Mouse (Mus musculus): ENCODE measurements around the gene BC037034. TPM values are rescaled to one million over a fixed set of nuclear protein-coding genes. Genes with fewer than 3 reads are reported as not detected.
A peak's percentile ranks its signal among the peaks of the same experiment; 100 is the strongest.

The BC037034 gene
- total and polyA plus RNA-seq, 3 experiments = 4.5 to 15.4 (median 11.2) TPM

GRCm38 (mm10) chr5:138256094-138256467 lies 7.8 kb downstream of the BC037034 start:
- in situ Hi-C loops (cut with MboI; ENCODE audit: low pct_ligation_motif_present, low pct_unique_long_range_greater_than_20kb, low sequenced_read_pairs) (no loop called here), dilution Hi-C loops (cut with MboI; ENCODE audit: extremely low pct_ligation_motif_present, extremely low pct_unique_long_range_greater_than_20kb, low sequenced_read_pairs) (no loop called here)
- no peak for DNase-seq (ENCODE audit: extremely low read depth)
- H3K4me2 ChIP-seq (ENCODE audit: insufficient read depth, low read depth, poor library complexity, severe bottlenecking) = peak overlapping the region; percentile 84
- H3K36me3 ChIP-seq (replicated peaks in 1 of 2; ENCODE audit: control insufficient read depth in 1 of 2, insufficient read depth in 1 of 2, low read length in 1 of 2) = peaks cover 29 to 41% of the 10 kb centered on the region in 2 experiments
- H3K27ac ChIP-seq (ENCODE audit: insufficient read depth, low read depth) = peak overlapping the region; percentile 12; the same call in 1 of the 2 replicates
- H3K4me3 ChIP-seq (replicated peaks in 1 of 3; ENCODE audit: low read depth in 2 of 3, low read length in 2 of 3, poor library complexity in 1 of 3) = peak overlapping the region; percentile 64 to 88 (median 81)
- H3K9ac ChIP-seq (ENCODE audit: insufficient read depth, low read depth) = peak overlapping the region; percentile 61
- H3K79me2 ChIP-seq (replicated peaks; ENCODE audit: control insufficient read depth, extremely low read depth, insufficient read depth, poor library complexity, severe bottlenecking) = no peaks in the 10 kb centered on the region
- TF ChIP-seq ZNF384 (IDR thresholded peaks at IDR 0.05; ENCODE audit: low read depth, low read length) = no peak
- TF ChIP-seq CHD1 (IDR thresholded peaks at IDR 0.05; ENCODE audit: low read depth, low read length) = no peak
- no peak for TF ChIP-seq HCFC1 (IDR thresholded peaks at IDR 0.05; ENCODE audit: low read depth, low read length)
- TF ChIP-seq ZMIZ1 (IDR thresholded peaks at IDR 0.05; ENCODE audit: low read depth, low read length) = no peak
- TF ChIP-seq MAFK (IDR thresholded peaks at IDR 0.05; ENCODE audit: insufficient replicate concordance, low read length) = no peak
- TF ChIP-seq E2F4 (IDR thresholded peaks at IDR 0.05; ENCODE audit: insufficient replicate concordance, low read depth, low read length) = no peak
- TF ChIP-seq USF2 (conservative IDR thresholded peaks at IDR 0.05; ENCODE audit: low read depth, low read length) = no peak
- no peak for TF ChIP-seq MAZ (IDR thresholded peaks at IDR 0.05; ENCODE audit: low read depth, low read length)
- TF ChIP-seq ELF1 (IDR thresholded peaks at IDR 0.05; ENCODE audit: low read depth, low read length) = no peak
- no peak for TF ChIP-seq ZC3H11A (IDR thresholded peaks at IDR 0.05; ENCODE audit: low read depth, low read length)
- TF ChIP-seq RAD21 (IDR thresholded peaks at IDR 0.05; ENCODE audit: low read depth, low read length) = no peak
- no peak for TF ChIP-seq CTCF (conservative IDR thresholded peaks at IDR 0.05 in 1 of 2, IDR thresholded peaks at IDR 0.05 in 1 of 2; ENCODE audit: low read depth in 2 of 2, low read length in 2 of 2)
- TF ChIP-seq PAX5 (IDR thresholded peaks at IDR 0.05; ENCODE audit: low read length) = no peak
- peaks cover 2% of the 10 kb centered on the region for H3K9me3 ChIP-seq (replicated peaks; ENCODE audit: low read length)
- H3K4me1 ChIP-seq (ENCODE audit: control insufficient read depth in 1 of 2, insufficient read depth in 2 of 2) = peaks cover 7 to 45% of the 10 kb centered on the region in 2 experiments; a peak in 3 of 4 replicates
- H3K27me3 ChIP-seq (replicated peaks) = no peaks in the 10 kb centered on the region

- Histone ChIP-seq H3K4me1 (ENCODE audit: control insufficient read depth in 1 of 2, insufficient read depth in 2 of 2) (peaks cover 7 to 45% of the 10 kb centered on the region in 2 experiments; a peak in 3 of 4 replicates), H3K9me3 (replicated peaks; ENCODE audit: low read length) (peaks cover 2% of the 10 kb centered on the region), H3K4me2 (ENCODE audit: insufficient read depth, low read depth, poor library complexity, severe bottlenecking) (peak within 1 kb of the TSS; percentile 98), H3K79me2 (replicated peaks; ENCODE audit: control insufficient read depth, extremely low read depth, insufficient read depth, poor library complexity, severe bottlenecking) (no peaks in the 10 kb centered on the region), H3K4me3 (replicated peaks in 1 of 3; ENCODE audit: low read depth in 2 of 3, low read length in 2 of 3, poor library complexity in 1 of 3) (peak within 1 kb of the TSS; percentile 64 to 88 (median 81)), H3K36me3 (replicated peaks in 1 of 2; ENCODE audit: control insufficient read depth in 1 of 2, insufficient read depth in 1 of 2, low read length in 1 of 2) (peaks cover 23 to 36% of the 10 kb centered on the region in 2 experiments), H3K9ac (ENCODE audit: insufficient read depth, low read depth) (peak within 1 kb of the TSS; percentile 77), H3K27ac (ENCODE audit: insufficient read depth, low read depth) (peak within 1 kb of the TSS; percentile 23; the same call in 1 of the 2 replicates), H3K27me3 (replicated peaks) (no peaks in the 10 kb centered on the region)
- dilution Hi-C loops (cut with MboI; ENCODE audit: extremely low pct_ligation_motif_present, extremely low pct_unique_long_range_greater_than_20kb, low sequenced_read_pairs) (no loop called here), in situ Hi-C loops (cut with MboI; ENCODE audit: low pct_ligation_motif_present, low pct_unique_long_range_greater_than_20kb, low sequenced_read_pairs) (no loop called here)
- DNase-seq (ENCODE audit: extremely low read depth) = peak; percentile 97
- TF ChIP-seq TBP (conservative IDR thresholded peaks at IDR 0.05; ENCODE audit: low read depth, low read length) (peak; percentile 80), PAX5 (IDR thresholded peaks at IDR 0.05; ENCODE audit: low read length) (no peak), ZC3H11A (IDR thresholded peaks at IDR 0.05; ENCODE audit: low read depth, low read length) (no peak), CHD2 (IDR thresholded peaks at IDR 0.05; ENCODE audit: low read length) (peak; percentile 93), ETS1 (conservative IDR thresholded peaks at IDR 0.05; ENCODE audit: low read depth, low read length) (peak; percentile 90), ZKSCAN1 (IDR thresholded peaks at IDR 0.05; ENCODE audit: borderline replicate concordance, low read depth, low read length) (no peak), MEF2A (IDR thresholded peaks at IDR 0.05; ENCODE audit: borderline replicate concordance, low read depth, low read length) (no peak; the same call in 1 of the 2 replicates), JUND (conservative IDR thresholded peaks at IDR 0.05; ENCODE audit: low read depth, low read length) (no peak), BHLHE40 (IDR thresholded peaks at IDR 0.05; ENCODE audit: low read depth, low read length) (peak; percentile 94), UBTF (IDR thresholded peaks at IDR 0.05; ENCODE audit: low read depth, low read length) (no peak), E2F4 (IDR thresholded peaks at IDR 0.05; ENCODE audit: insufficient replicate concordance, low read depth, low read length) (no peak), CHD1 (IDR thresholded peaks at IDR 0.05; ENCODE audit: low read depth, low read length) (0 out of 2 replicates have a peak, but pooled peaks have one; percentile 31), ZNF384 (IDR thresholded peaks at IDR 0.05; ENCODE audit: low read depth, low read length) (no peak), USF2 (conservative IDR thresholded peaks at IDR 0.05; ENCODE audit: low read depth, low read length) (peak; percentile 86), MXI1 (IDR thresholded peaks at IDR 0.05; ENCODE audit: low read depth, low read length) (peak; percentile 92), POLR2AphosphoS2 (IDR thresholded peaks at IDR 0.05; ENCODE audit: low read depth, low read length) (peak; percentile 94), SIN3A (IDR thresholded peaks at IDR 0.05; ENCODE audit: low read length) (peak; percentile 94), MAFK (IDR thresholded peaks at IDR 0.05; ENCODE audit: insufficient replicate concordance, low read length) (peak; percentile 77), SMC3 (IDR thresholded peaks at IDR 0.05; ENCODE audit: low read depth, low read length) (no peak), POLR2A (IDR thresholded peaks at IDR 0.05; ENCODE audit: low read depth, low read length) (peak; percentile 93), MAX (IDR thresholded peaks at IDR 0.05; ENCODE audit: low read length) (peak; percentile 87), MYC (IDR thresholded peaks at IDR 0.05; ENCODE audit: low read depth, low read length) (peak; percentile 93), ZMIZ1 (IDR thresholded peaks at IDR 0.05; ENCODE audit: low read depth, low read length) (peak; percentile 81), RCOR1 (conservative IDR thresholded peaks at IDR 0.05; ENCODE audit: low read depth, low read length) (peak; percentile 26; the same call in 1 of the 2 replicates), MAZ (IDR thresholded peaks at IDR 0.05; ENCODE audit: low read depth, low read length) (no peak), IRF4 (IDR thresholded peaks at IDR 0.05; ENCODE audit: low read depth, low read length) (peak; percentile 41)
Measured at GRCm38 (mm10) chr5:138255353-138256093, 8.3 kb downstream of the BC037034 start, which contains the start of gene Lamtor4. Lamtor4 (plus strand) TSS chr5:138255482.

Data from CH12.LX (cell line).